Mouse (Mus musculus): ENCODE data around the gene Rinl.

- no peak for TF ChIP-seq POLR2A (IDR thresholded peaks at IDR 0.05; ENCODE audit: low read depth, low read length)
- TF ChIP-seq CTCF (conservative IDR thresholded peaks at IDR 0.05 in 1 of 2, IDR thresholded peaks at IDR 0.05 in 1 of 2; ENCODE audit: low read depth in 2 of 2, low read length in 2 of 2) = no peak
- no peak for TF ChIP-seq JUND (conservative IDR thresholded peaks at IDR 0.05; ENCODE audit: low read depth, low read length)
These were observed 14.2 kb downstream of the Rinl start for GRCm38 (mm10) chr7:28802846-28803588.
